Mouse (Mus musculus) liver, postnatal 0 days (tissue): ENCODE data around the gene Slc37a4. TPM values are rescaled to one million over a fixed set of nuclear protein-coding genes. Genes with fewer than 3 reads are reported as not detected.
A peak's percentile ranks its signal among the peaks of the same experiment; 100 is the strongest.
"Not testable (repeated sequence)": the region's sequence is repeated elsewhere in the genome, so short reads cannot be mapped to it uniquely, and the experiment has no call there.

ENCODE experiments used
- ATAC-seq: fragments of 200-750 bp; cut with Nextera tagmentation; 2 replicates; pipeline ENCODE4 v1.8.0; 2017; ENCODE audit warnings: mild to moderate bottlenecking, moderate library complexity
- DNase-seq: peaks from one replicate; pipeline ENCODE4 v3.0.0-alpha.2; 2016
- H3K27ac ChIP-seq: fragments of 300-500 bp; sonication (generic); 2 replicates; pipeline ENCODE4 v1.5.1; 2014; ENCODE audit warnings: antibody characterized with exemption, moderate library complexity, mild to moderate bottlenecking, low read depth
- H3K27me3 ChIP-seq: fragments of 300-500 bp; sonication (generic); 2 replicates; pipeline ENCODE4 v1.6.1; 2014; ENCODE audit warnings: low read length, control low read depth, mixed read lengths; ENCODE audit not compliant: insufficient read depth
- H3K36me3 ChIP-seq: fragments of 300-500 bp; sonication (generic); replicated peaks from 2 replicates; pipeline ENCODE4 v1.6.1; 2014; ENCODE audit warnings: mild to moderate bottlenecking, control low read depth, low read length, moderate library complexity, mixed read lengths; ENCODE audit not compliant: insufficient read depth
- H3K4me1 ChIP-seq: fragments of 300-500 bp; sonication (generic); 2 replicates; pipeline ENCODE4 v1.6.1; 2014; ENCODE audit warnings: antibody characterized with exemption, mild to moderate bottlenecking, control low read depth; ENCODE audit not compliant: insufficient read depth
- H3K4me2 ChIP-seq: fragments of 300-500 bp; sonication (generic); 2 replicates; pipeline ENCODE4 v1.6.1; 2014; ENCODE audit warnings: low read depth, mild to moderate bottlenecking, low read length, moderate library complexity, mixed read lengths
- H3K4me3 ChIP-seq: fragments of 300-500 bp; sonication (generic); 2 replicates; pipeline ENCODE4 v1.5.1; 2014; ENCODE audit warnings: low read depth, low read length
- H3K9ac ChIP-seq: fragments of 300-500 bp; sonication (generic); replicated peaks from 2 replicates; pipeline ENCODE4 v1.6.1; 2014; ENCODE audit warnings: mild to moderate bottlenecking, moderate library complexity
- H3K9me3 ChIP-seq: fragments of 300-500 bp; sonication (generic); 2 replicates; pipeline ENCODE4 v1.6.1; 2016; ENCODE audit warnings: mild to moderate bottlenecking, control low read depth, low read length, mixed read lengths
- CTCF ChIP-seq: sonication (generic); IDR thresholded peaks from 2 replicates; pipeline ENCODE4 v1.5.1; 2016; ENCODE audit warnings: antibody characterized with exemption, low read depth
- EP300 ChIP-seq: IDR thresholded peaks from 2 replicates; pipeline ENCODE4 v1.6.1; 2016; ENCODE audit warnings: antibody characterized with exemption, low read depth, mild to moderate bottlenecking
- WGBS: fragments of 180-500 bp; shearing (Covaris S2); extraction: QIAGEN DNeasy Blood & Tissue Kit; methylation state at CpG from one replicate; pipeline ENCODE4 v1.1.7; 2014; ENCODE audit not compliant: insufficient replicate concordance; 5-methylcytosine and 5-hydroxymethylcytosine counted together
- polyA plus RNA-seq: library from polyadenylated mRNA; unstranded; fragments of >200 nt; fragmentation: Nextera tagmentation; extraction: Ambion mirVana; gene quantifications from 2 replicates; pipeline ENCODE4 v1.2.1, GENCODE M21; 2015

The Slc37a4 gene
- polyA plus RNA-seq, 1 experiment from 2014 or later: 188 TPM

GRCm38 (mm10) chr9:44353142-44353541 lies 43.5 kb upstream of the Slc37a4 start:
- no peak for DNase-seq
- WGBS: 93% methylated on average over 6 of the region's 6 CpGs
- no peak overlapping the region for H3K4me2 ChIP-seq
- peaks cover 81% of the 10 kb centered on the region for H3K36me3 ChIP-seq
- H3K4me3 ChIP-seq: no peak overlapping the region
- H3K27me3 ChIP-seq: no peaks in the 10 kb centered on the region
- no peak overlapping the region for H3K9ac ChIP-seq
- no peaks in the 10 kb centered on the region for H3K4me1 ChIP-seq
- no peak for ATAC-seq
- H3K27ac ChIP-seq: no peak overlapping the region
- TF ChIP-seq CTCF: no peak
- TF ChIP-seq EP300: no peak
- no peaks in the 10 kb centered on the region for H3K9me3 ChIP-seq

GRCm38 (mm10) chr9:44357207-44357606 lies 39.4 kb upstream of the Slc37a4 start:
- Histone ChIP-seq H3K4me3 (no peak overlapping the region), H3K4me2 (no peak overlapping the region), H3K36me3 (peaks cover 61% of the 10 kb centered on the region), H3K4me1 (peaks cover 6% of the 10 kb centered on the region), H3K27me3 (no peaks in the 10 kb centered on the region), H3K9me3 (no peaks in the 10 kb centered on the region), H3K27ac (no peak overlapping the region), H3K9ac (no peak overlapping the region)
- TF ChIP-seq CTCF: peak; percentile 76
- no peak for TF ChIP-seq EP300
- 65% methylated on average over 4 of the region's 4 CpGs for WGBS
- no peak for DNase-seq
- ATAC-seq: no peak

DNA sequence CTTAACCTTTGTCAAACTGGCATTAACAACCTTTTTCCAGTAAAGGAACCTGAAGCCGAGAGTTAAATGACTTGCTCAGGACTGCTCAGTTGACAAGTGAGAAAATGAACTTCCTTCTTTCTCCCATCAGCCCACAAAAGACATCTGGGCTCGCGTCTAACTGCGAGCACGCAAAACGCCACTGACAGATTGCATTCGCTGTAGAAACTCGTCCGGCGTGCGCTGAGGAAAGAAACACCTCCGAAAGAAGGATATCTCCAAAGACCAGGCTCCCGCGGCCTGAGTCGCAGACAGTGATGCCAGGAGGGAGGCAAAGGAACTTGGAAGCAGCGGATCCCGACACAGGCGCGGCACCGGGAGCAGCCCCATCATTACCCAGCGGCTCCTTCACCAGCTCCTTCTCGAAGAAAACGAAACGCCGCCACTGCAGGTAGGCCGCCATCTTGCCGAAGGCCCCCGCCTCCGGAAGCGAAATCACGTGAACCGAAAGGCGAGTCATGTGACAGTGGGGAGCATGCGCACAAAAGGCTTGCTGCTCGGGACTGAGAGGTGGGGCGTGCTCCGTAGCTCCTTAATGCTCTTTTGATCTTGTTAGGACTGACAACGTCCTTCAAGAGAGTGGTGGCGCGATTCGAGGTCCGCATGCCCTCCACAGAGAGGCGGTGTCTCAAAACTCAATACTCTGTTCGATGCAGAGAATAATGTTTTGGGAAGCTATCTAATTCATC lies 35.3 kb upstream of the Slc37a4 start, which contains the start of gene Vps11:
TSS of gene Vps11 (minus strand) at position 481 of the 728 bp plus-strand sequence.
- under 1% methylated on average over 44 of the region's 44 CpGs for WGBS

DNA sequence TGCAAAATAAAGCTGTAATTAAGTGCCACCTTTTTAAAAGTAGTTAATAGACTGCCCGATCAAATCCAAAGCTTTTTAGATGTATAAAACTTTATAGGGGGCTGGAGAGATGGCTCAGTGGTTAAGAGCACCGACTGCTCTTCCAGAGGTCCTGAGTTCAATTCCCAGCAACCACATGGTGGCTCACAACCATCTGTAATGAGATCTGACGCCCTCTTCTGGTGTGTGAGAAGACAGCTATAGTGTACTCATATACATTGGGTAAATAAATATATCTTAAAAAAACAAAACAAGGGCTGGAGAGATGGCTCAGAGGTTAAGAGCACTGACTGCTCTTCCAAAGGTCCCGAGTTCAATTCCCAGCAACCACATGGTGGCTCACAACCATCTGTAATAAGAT lies 34.7 kb upstream of the Slc37a4 start:
- not testable (repeated sequence) for H3K4me1 ChIP-seq, H3K27me3 ChIP-seq, H3K9me3 ChIP-seq, DNase-seq
- Histone ChIP-seq H3K4me3 (peak overlapping the region; percentile 92), H3K36me3 (peaks cover 15% of the 10 kb centered on the region), H3K9ac (peak overlapping the region; percentile 89), H3K27ac (peak overlapping the region; percentile 91), H3K4me2 (peak overlapping the region; percentile 76)
- ATAC-seq: peak; percentile 45
- WGBS: 38% methylated on average over 4 of the region's 4 CpGs

More for the DNA sequence above, 35.3 kb upstream of the Slc37a4 start, which contains the start of gene Vps11:
- H3K27ac ChIP-seq: peak within 1 kb of the TSS; percentile 91
- peak within 1 kb of the TSS; percentile 92 for H3K4me3 ChIP-seq
- H3K9me3 ChIP-seq: no peaks in the 10 kb centered on the region
- TF ChIP-seq CTCF: no peak
- TF ChIP-seq EP300: no peak
- ATAC-seq: peak; percentile 94
- H3K9ac ChIP-seq: peak within 1 kb of the TSS; percentile 89
- H3K4me1 ChIP-seq: peaks cover 6% of the 10 kb centered on the region
- peak within 1 kb of the TSS; percentile 76 for H3K4me2 ChIP-seq
- DNase-seq: peak; percentile 97
- no peaks in the 10 kb centered on the region for H3K27me3 ChIP-seq
- H3K36me3 ChIP-seq: peaks cover 21% of the 10 kb centered on the region

DNA sequence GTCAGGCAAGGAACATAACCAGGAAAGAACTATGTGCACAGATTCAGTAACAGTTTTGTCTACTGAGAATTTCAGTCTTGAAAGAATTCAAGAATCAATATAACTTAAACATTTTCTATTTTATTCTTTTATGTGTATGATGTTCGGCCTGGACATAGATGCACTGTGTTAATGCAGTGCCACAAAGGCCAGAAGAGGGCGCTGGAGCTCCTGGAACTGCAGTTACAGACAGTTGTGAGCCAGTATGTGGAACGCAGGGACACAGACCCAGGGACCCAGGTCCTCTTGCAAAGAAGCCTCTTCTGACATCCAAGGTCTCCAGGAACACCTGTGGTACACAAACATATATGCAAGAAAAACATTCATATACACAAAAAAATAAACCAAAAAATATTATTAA lies 32.2 kb upstream of the Slc37a4 start:
- DNase-seq (peak; percentile 40), ATAC-seq (no peak)
- no peak overlapping the region for H3K4me2 ChIP-seq
- H3K4me1 ChIP-seq: peaks cover 6% of the 10 kb centered on the region
- TF ChIP-seq CTCF (peak; percentile 66), EP300 (no peak)
- no peaks in the 10 kb centered on the region for H3K27me3 ChIP-seq
- no peaks in the 10 kb centered on the region; the same call in 1 of the 2 replicates for H3K36me3 ChIP-seq
- no peaks in the 10 kb centered on the region for H3K9me3 ChIP-seq
- no peak overlapping the region for H3K27ac ChIP-seq
- H3K9ac ChIP-seq: no peak overlapping the region
- WGBS: 67% methylated on average over 3 of the region's 3 CpGs
- H3K4me3 ChIP-seq: no peak overlapping the region

- Histone ChIP-seq H3K4me3 (no peak overlapping the region), H3K9me3 (no peaks in the 10 kb centered on the region), H3K4me1 (peaks cover 10% of the 10 kb centered on the region), H3K27me3 (no peaks in the 10 kb centered on the region), H3K4me2 (no peak overlapping the region), H3K9ac (no peak overlapping the region), H3K27ac (0 out of 2 replicates have a peak overlapping the region, but pooled peaks have one; percentile 1), H3K36me3 (no peaks in the 10 kb centered on the region)
- DNase-seq (no peak), ATAC-seq (peak; percentile 21; the same call in 1 of the 2 replicates)
- no peak for TF ChIP-seq CTCF
- TF ChIP-seq EP300: no peak
Measured at GRCm38 (mm10) chr9:44373386-44373785, 23.3 kb upstream of the Slc37a4 start.
